Mouse (Mus musculus) B cell, adult 2 months (primary cell): ENCODE data around the gene Ranbp2.
"Not testable (repeated sequence)": the region's sequence is repeated elsewhere in the genome, so short reads cannot be mapped to it uniquely, and the experiment has no call there.

Experiments
- DNase-seq, 2 experiments: peaks; one replicate each; pipeline ENCODE4 v3.0.0; 2022

The Ranbp2 gene

DNA sequence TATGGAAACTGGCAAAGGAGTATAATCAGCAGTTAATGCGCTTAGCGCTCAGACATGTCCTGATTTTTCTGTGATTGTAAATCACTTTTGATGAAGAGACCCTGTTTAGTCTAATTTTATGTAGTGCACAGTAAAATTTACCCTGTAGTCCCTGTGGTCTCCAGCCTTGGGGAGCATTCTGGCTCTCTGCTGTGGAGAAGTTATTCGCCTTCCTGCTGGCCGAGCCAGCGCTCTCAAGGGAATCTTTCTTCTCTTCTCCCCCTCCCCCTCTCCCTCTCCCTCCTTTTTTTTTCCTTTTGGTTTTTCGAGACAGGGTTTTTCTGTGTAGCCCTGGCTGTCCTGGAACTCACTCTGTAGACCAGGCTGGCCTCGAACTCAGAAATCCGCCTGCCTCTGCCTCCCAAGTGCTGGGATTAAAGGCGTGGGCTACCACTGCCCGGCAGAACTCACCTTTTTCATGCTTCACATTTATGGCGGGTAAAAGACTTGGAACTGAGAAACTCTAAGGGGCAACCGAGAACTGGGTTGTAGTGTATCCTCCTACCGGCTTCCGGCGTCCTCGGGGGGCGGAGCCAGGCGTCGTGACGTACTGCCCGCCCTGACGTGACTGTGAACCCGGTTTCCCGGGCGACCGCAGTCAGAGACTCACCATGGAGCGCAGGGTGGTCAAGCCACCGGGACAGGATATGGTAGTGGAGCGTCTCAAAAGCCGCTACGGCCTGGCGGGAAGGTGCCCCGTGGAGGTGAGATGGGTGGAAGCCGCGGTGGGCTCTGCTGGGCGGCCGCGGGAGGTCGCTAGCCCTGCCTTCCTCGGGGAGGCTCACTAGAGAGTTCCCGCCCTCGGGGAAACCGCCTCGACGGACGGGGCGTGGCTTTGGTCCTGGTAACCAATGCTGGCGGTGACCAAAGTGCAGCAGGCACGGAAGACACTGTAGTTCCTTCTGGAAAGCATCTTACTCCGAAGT, 50.9 kb downstream of the Ranbp2 start, which contains the start of gene Ccdc138:
Ccdc138 (plus strand) TSS at position 629 of the 965 bp plus-strand sequence.
- peak; percentile 98 for DNase-seq

DNA sequence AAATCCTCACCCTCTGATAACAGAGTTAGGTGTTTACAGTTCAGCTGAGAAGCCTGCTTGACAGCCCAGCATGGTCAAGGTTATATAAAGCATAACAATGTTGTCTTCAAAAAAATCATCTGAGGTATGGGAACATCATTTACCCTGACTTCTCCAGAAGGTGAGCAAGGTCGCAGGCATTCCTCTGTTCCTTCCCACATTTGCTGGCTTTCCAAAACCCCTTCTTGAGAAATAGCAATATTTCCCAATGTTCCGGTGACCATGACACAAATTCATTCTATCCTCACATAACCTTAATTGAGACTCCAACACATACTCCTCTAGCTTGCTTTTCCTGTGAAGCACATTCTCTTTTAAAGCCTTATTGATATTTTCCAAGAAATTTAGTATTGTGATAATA, 51.8 kb downstream of the Ranbp2 start:
- DNase-seq: no peak

DNA sequence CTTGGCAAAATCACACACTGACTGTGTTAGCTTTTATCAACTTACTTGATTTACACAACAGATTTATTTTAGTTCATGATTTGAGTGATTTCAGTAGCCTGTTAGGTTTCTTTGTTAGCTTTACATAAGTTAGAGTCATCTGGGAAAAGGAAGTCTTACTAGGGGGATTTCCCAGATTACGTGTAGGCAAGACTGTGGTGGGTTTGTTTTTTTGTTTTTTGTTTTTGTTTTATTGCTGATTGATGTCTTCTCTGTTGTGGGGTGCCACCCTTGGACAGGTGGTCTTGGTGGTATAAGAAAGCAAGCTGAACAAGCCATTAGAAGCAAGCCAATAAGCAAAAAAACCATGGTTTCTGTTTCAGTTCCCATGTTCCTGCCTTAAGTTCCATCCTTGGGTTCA, 82.6 kb downstream of the Ranbp2 start:
- peak in 1 of 2 experiments; percentile 12 for DNase-seq

DNA sequence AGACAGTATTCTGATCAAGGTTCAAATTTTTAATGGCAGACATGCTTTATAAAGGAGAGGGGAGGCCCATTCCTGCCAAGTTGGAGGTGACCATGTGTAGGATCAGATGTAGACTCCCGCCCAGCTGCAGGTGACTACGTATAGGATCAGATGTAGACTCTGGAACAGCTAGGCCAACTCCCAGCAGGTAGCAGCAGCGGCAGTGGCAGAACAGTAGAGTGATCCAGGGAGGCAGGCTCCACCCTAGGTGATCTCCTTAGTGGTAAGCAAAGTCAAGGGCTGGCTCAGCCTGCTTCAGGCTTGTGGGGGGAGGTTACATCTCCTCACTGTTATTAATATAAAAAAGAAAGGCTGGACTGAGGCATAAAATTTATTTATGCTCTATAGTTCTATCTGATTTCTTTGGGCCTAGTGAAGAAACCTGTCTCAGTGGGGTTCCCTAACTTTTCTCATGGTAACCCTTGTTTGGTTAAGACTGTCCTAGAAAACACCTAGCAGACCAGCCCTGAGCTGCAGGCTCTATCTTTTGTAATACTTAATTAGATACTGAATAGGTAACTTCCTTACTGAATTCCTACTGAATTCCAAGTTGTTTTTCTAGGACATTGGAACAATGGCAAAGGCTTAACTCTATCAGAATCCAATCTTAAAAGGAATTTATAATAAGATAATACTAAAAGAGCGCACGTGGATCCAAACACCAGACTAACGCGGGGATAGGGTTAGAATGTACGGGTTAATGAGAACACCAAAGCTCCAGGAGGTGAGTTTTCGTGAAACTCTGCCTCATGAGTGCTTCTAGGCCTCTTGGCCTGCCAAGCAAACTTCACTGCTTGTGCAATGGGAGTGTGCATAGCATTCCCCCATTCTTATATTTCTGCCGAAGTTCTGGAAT, 84.4 kb downstream of the Ranbp2 start:
- DNase-seq: no peak

DNA sequence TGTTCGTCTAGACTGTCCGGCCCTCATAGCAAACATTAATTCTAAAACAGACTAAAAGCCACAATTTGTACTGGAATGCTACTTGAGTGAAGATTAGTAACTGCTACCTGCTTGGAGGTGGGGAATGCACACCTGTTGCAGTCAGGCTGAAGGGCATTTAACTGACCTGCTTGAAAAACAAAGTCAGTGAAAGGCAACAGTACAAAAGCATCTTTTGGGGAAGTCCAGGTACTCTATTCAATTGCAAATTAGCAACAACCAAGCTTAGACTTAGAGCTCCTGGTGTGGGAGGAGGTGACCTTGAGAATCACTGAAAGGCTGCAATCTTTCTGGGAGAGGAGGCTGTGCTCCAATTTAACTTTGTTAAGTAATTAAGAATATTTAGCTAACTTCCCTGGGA, 85.5 kb downstream of the Ranbp2 start:
- DNase-seq: no peak

DNA sequence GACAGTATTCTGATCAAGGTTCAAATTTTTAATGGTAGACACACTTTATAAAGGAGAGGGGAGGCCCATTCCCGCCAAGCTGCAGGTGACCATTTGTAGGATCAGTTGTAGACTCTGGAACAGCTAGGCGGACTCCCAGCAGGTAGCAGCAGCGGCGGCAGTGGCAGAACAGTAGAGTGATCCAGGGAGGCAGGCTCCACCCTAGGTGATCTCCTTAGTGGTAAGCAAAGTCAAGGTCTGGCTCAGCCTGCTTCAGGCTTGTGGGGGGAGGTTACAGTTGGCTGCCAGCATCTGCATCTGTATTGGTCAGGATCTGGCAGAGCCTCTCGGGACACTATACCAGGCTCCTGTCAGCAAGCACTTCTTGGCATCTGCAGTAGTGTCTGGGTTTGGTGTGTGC, 89.6 kb downstream of the Ranbp2 start:
- not testable (repeated sequence) for DNase-seq

DNA sequence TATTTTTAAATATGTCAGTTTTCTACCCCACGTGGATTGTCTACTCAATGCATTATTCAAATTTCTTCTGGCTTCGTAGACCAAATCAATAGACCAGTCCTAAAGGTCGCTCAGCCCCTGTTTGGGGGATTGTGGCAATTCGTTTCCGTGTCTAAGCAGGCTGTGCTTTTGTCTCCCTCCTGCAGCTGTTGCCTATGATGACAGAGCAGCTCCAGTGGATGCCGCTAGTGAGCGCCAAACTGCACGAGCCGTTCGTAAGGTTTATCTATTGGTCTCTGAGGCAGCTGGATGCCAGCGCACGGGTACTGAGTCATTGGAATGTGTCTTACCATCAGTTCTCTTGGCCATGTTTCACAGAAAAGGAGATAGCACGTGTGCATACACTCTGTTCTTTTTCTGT, 93.9 kb downstream of the Ranbp2 start:
- no peak for DNase-seq
